Mouse (Mus musculus) intestine, postnatal 0 days (tissue): Measurements from ENCODE around the gene Ttc34. TPM values are rescaled to one million over a fixed set of nuclear protein-coding genes. Genes with fewer than 3 reads are reported as not detected.

Experiments used
- ATAC-seq: fragments of 200-750 bp; cut with Nextera tagmentation; 2 replicates; pipeline ENCODE4 v1.8.0; 2017; ENCODE audit warnings: mild to moderate bottlenecking, moderate TSS enrichment, moderate library complexity
- H3K27ac ChIP-seq: fragments of 300-500 bp; sonication (generic); 2 replicates; pipeline ENCODE4 v1.5.1; 2014; ENCODE audit warnings: mild to moderate bottlenecking, low read depth, low read length, moderate library complexity
- H3K27me3 ChIP-seq: fragments of 300-500 bp; sonication (generic); replicated peaks from 2 replicates; pipeline ENCODE4 v1.6.1; 2014; ENCODE audit warnings: low read length, mixed read lengths; ENCODE audit not compliant: control insufficient read depth, insufficient read depth
- H3K36me3 ChIP-seq: fragments of 300-500 bp; sonication (generic); 2 replicates; pipeline ENCODE4 v1.6.1; 2014; ENCODE audit warnings: mild to moderate bottlenecking, moderate library complexity; ENCODE audit not compliant: control insufficient read depth, insufficient read depth
- H3K4me1 ChIP-seq: fragments of 300-500 bp; sonication (generic); replicated peaks from 2 replicates; pipeline ENCODE4 v1.6.1; 2014; ENCODE audit warnings: antibody characterized with exemption, low read length, mixed read lengths; ENCODE audit not compliant: control insufficient read depth, insufficient read depth
- H3K4me2 ChIP-seq: fragments of 300-500 bp; sonication (generic); replicated peaks from 2 replicates; pipeline ENCODE4 v1.6.1; 2014; ENCODE audit warnings: low read depth, mild to moderate bottlenecking, moderate library complexity
- H3K4me3 ChIP-seq: fragments of 300-500 bp; sonication (generic); 2 replicates; pipeline ENCODE4 v1.5.1; 2014; ENCODE audit warnings: low read depth, low read length
- H3K9ac ChIP-seq: fragments of 300-500 bp; sonication (generic); 2 replicates; pipeline ENCODE4 v1.6.1; 2014; ENCODE audit warnings: mild to moderate bottlenecking, low read depth, low read length
- H3K9me3 ChIP-seq: fragments of 300-500 bp; sonication (generic); 2 replicates; pipeline ENCODE4 v1.6.1; 2016; ENCODE audit warnings: mixed run types; ENCODE audit not compliant: control insufficient read depth
- CTCF ChIP-seq: sonication (generic); IDR thresholded peaks from 2 replicates; pipeline ENCODE4 v1.5.1; 2016; ENCODE audit warnings: low read depth, mild to moderate bottlenecking, control low read depth, antibody characterized with exemption, moderate library complexity
- WGBS: fragments of 180-500 bp; shearing (Covaris S2); extraction: QIAGEN DNeasy Blood & Tissue Kit; methylation state at CpG from one replicate; pipeline ENCODE4 v1.1.7; 2014; 5-methylcytosine and 5-hydroxymethylcytosine counted together
- polyA plus RNA-seq: library from polyadenylated mRNA; unstranded; fragments of >200 nt; fragmentation: Nextera tagmentation; extraction: Ambion mirVana; gene quantifications from 2 replicates; pipeline ENCODE4 v1.2.1, GENCODE M21; 2015

The Ttc34 gene
- polyA plus RNA-seq: 0.08 TPM in 1 of 2 replicates, not detected in the other

GRCm38 (mm10) chr4:154837170-154837569, at the start of gene Ttc34:
Gene Ttc34, plus strand, starts transcription at chr4:154837459.
- no peaks in the 10 kb centered on the region for H3K36me3 ChIP-seq
- H3K27ac ChIP-seq: no peak within 1 kb of the TSS
- ATAC-seq: peak; percentile 56
- H3K4me2 ChIP-seq: no peak within 1 kb of the TSS
- peak; percentile 93 for TF ChIP-seq CTCF
- no peaks in the 10 kb centered on the region for H3K27me3 ChIP-seq
- no peaks in the 10 kb centered on the region for H3K9me3 ChIP-seq
- 49% methylated on average over 2 of the region's 2 CpGs for WGBS
- H3K4me1 ChIP-seq: no peaks in the 10 kb centered on the region
- H3K9ac ChIP-seq: no peak within 1 kb of the TSS
- no peak within 1 kb of the TSS for H3K4me3 ChIP-seq

GRCm38 (mm10) chr4:154787960-154788702, 49.1 kb upstream of the Ttc34 start:
- H3K27ac ChIP-seq: no peak overlapping the region

DNA sequence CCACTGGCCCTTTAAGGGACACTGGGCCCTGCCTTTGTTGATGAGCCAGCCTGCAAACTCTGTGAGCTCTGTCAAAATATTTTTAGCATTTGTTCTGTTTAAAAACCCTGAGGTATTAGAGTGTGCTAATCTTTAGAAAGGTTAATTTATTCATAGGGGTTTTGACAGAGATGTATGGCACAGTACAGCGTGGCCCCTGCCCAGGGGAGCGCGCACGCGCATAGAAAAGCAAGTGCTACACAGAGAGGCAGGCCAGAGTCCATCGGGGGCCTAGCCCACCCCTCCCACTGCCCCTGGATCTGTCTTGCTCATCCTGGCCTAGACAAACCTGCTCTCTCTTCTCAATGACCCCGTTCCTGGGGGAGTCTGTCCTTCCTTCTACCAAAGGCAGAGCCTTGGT, 45.4 kb upstream of the Ttc34 start:
- no peak overlapping the region for H3K9ac ChIP-seq
- H3K4me3 ChIP-seq: no peak overlapping the region
- no peak overlapping the region for H3K27ac ChIP-seq
- H3K4me1 ChIP-seq: no peaks in the 10 kb centered on the region
- H3K36me3 ChIP-seq: no peaks in the 10 kb centered on the region
- no peaks in the 10 kb centered on the region for H3K9me3 ChIP-seq
- H3K27me3 ChIP-seq: no peaks in the 10 kb centered on the region
- 74% methylated on average over 7 of the region's 7 CpGs for WGBS
- ATAC-seq: no peak
- no peak for TF ChIP-seq CTCF
- H3K4me2 ChIP-seq: no peak overlapping the region

More at GRCm38 (mm10) chr4:154787960-154788702, 49.1 kb upstream of the Ttc34 start:
- H3K4me2 ChIP-seq: no peak overlapping the region
- no peak overlapping the region for H3K9ac ChIP-seq
- no peak for ATAC-seq
- 53% methylated on average over 13 of the region's 13 CpGs for WGBS
- no peak for TF ChIP-seq CTCF
- H3K4me3 ChIP-seq: no peak overlapping the region
- H3K9me3 ChIP-seq: no peaks in the 10 kb centered on the region
- H3K36me3 ChIP-seq: no peaks in the 10 kb centered on the region
- H3K4me1 ChIP-seq: no peaks in the 10 kb centered on the region; the same call in 1 of the 2 replicates
- H3K27me3 ChIP-seq: no peaks in the 10 kb centered on the region

DNA sequence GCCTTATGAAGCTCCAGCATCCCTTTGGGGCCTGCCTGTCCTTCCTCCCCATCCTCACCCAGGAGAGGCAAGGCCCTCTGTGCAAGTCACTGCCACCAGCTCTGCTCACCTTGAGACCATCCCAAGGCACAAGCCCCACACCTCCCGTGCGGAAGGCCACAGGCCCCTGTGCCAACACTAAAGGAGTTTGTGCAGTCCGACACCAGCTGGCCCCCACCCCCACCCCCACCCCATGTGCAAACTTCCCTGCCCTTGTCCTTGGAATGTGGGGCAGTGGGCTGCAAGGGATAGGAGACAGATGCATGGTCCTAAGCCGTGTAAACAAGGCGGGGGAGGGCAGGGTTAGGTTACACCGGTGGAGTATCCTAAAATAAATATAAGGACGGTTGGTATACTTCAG, 43.8 kb upstream of the Ttc34 start:
- 43% methylated on average over 7 of the region's 7 CpGs for WGBS
- H3K4me3 ChIP-seq: no peak overlapping the region
- TF ChIP-seq CTCF: no peak
- no peaks in the 10 kb centered on the region for H3K27me3 ChIP-seq
- no peak overlapping the region for H3K4me2 ChIP-seq
- H3K36me3 ChIP-seq: no peaks in the 10 kb centered on the region
- no peak overlapping the region for H3K27ac ChIP-seq
- ATAC-seq: no peak
- no peak overlapping the region for H3K9ac ChIP-seq
- H3K9me3 ChIP-seq: no peaks in the 10 kb centered on the region
- H3K4me1 ChIP-seq: no peaks in the 10 kb centered on the region

GRCm38 (mm10) chr4:154797834-154798233, 39.4 kb upstream of the Ttc34 start:
- Histone ChIP-seq H3K9ac (no peak overlapping the region), H3K4me3 (no peak overlapping the region), H3K27me3 (peaks cover 18% of the 10 kb centered on the region), H3K4me2 (no peak overlapping the region), H3K27ac (no peak overlapping the region), H3K4me1 (no peaks in the 10 kb centered on the region), H3K9me3 (no peaks in the 10 kb centered on the region), H3K36me3 (no peaks in the 10 kb centered on the region)
- ATAC-seq: no peak
- peak; percentile 87 for TF ChIP-seq CTCF
- 5% methylated on average over 4 of the region's 4 CpGs for WGBS

- ATAC-seq: no peak
- H3K36me3 ChIP-seq: no peaks in the 10 kb centered on the region
- no peak overlapping the region for H3K27ac ChIP-seq
- H3K9ac ChIP-seq: no peak overlapping the region
- no peaks in the 10 kb centered on the region for H3K4me1 ChIP-seq
- H3K4me2 ChIP-seq: no peak overlapping the region
- no peaks in the 10 kb centered on the region for H3K9me3 ChIP-seq
- TF ChIP-seq CTCF: no peak
- no peak overlapping the region for H3K4me3 ChIP-seq
- peaks cover 18% of the 10 kb centered on the region for H3K27me3 ChIP-seq
- WGBS: 49% methylated on average over 5 of the region's 5 CpGs
Observed at GRCm38 (mm10) chr4:154800543-154800942, 36.7 kb upstream of the Ttc34 start.
